Mouse (Mus musculus): ENCODE results near the gene Nipsnap1.

DNA sequence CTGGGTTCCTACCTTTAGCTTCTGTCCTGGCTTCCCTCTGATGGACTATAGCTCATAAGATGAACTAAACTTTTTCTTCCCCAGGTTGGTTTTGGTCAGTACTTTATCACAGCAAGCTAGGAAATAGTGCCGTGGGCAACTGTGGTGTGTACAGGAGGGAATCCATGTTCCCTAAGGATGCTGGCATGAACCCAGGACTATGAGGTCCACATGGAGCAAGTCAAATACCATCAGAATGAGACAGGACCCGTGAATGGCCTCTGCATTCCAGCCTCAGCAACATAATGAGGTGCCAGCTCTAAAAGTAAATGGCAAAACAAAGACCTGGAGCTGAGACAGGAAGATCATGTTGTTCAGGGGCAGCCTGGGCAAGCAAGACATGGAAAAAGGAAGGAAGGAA is 15.3 kb upstream of the Nipsnap1 start:
- no peak for TF ChIP-seq POLR2A (IDR thresholded peaks at IDR 0.05; ENCODE audit: low read depth, low read length)
- no peak for TF ChIP-seq CTCF (conservative IDR thresholded peaks at IDR 0.05; ENCODE audit: insufficient read depth, insufficient read length, low read depth, low read length)
